Mouse (Mus musculus) layer of hippocampus, adult 2 months (tissue): Measurements from ENCODE around the gene Mapkap1. TPM values are rescaled to one million over a fixed set of nuclear protein-coding genes. Genes with fewer than 3 reads are reported as not detected.
A peak's percentile ranks its signal among the peaks of the same experiment; 100 is the strongest.
"Not testable (repeated sequence)": the region's sequence is repeated elsewhere in the genome, so short reads cannot be mapped to it uniquely, and the experiment has no call there.

Experiments
- DNase-seq, 2 experiments: peaks; one replicate each; pipeline ENCODE4 v3.0.0; 2022; ENCODE audit warnings: low spot score in 2 of 2
- H3K27ac ChIP-seq: fragments of 200-600 bp; 2 replicates; pipeline ENCODE4 v1.8.1; 2022
- H3K4me3 ChIP-seq: fragments of 200-600 bp; 2 replicates; pipeline ENCODE4 v1.8.1; 2022; ENCODE audit warnings: mild to moderate bottlenecking
- CTCF ChIP-seq: fragments of 200-600 bp; conservative IDR thresholded peaks from 2 replicates; pipeline ENCODE4 v1.8.1; 2022; ENCODE audit warnings: antibody characterized with exemption, mild to moderate bottlenecking, moderate library complexity
- total RNA-seq, 2 experiments: library from RNA; stranded (reverse); gene quantifications; 2 replicates each; pipeline ENCODE4 v1.2.3; 2021

Mapkap1 gene
- total RNA-seq, 2 experiments from 2014 or later = 67.8 to 70.3 TPM

GRCm38 (mm10) chr2:34399535-34399934, 7.0 kb upstream of the Mapkap1 start:
- no peak overlapping the region for H3K4me3 ChIP-seq
- H3K27ac ChIP-seq = no peak overlapping the region
- TF ChIP-seq CTCF = no peak
- DNase-seq = no peak

DNA sequence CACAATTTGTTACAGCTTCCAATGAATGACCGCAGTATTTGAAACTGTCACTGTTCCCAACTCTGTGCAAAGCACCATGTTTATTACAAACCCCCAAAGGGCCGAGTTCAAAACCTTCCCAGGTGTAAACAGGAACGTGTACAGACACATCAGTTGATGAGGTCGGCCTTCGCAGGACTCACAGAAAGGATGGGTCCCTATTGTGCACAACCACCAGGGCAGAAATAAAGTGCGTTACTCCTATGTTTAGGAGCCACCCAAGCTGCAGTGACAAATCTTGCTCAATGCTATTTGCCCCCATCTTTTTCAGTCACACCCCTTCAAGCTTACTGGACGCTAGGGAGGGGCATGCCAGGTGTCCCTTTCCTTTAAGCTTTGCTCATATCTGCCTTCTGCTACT, 1.0 kb downstream of the Mapkap1 start:
- Histone ChIP-seq H3K4me3 (peak overlapping the region; percentile 87), H3K27ac (no peak overlapping the region)
- no peak for TF ChIP-seq CTCF
- no peak for DNase-seq

- Histone ChIP-seq H3K27ac (no peak overlapping the region), H3K4me3 (no peak overlapping the region)
- no peak for DNase-seq
- TF ChIP-seq CTCF = no peak
Observed at GRCm38 (mm10) chr2:34408341-34408740, 1.8 kb downstream of the Mapkap1 start.

- TF ChIP-seq CTCF = no peak
- Histone ChIP-seq H3K4me3 (no peak overlapping the region), H3K27ac (no peak overlapping the region)
- no peak for DNase-seq
Observed at GRCm38 (mm10) chr2:34409741-34410340, 3.3 kb downstream of the Mapkap1 start.

- no peak for DNase-seq
- no peak for TF ChIP-seq CTCF
Observed at GRCm38 (mm10) chr2:34420256-34420655, 13.7 kb downstream of the Mapkap1 start.

DNA sequence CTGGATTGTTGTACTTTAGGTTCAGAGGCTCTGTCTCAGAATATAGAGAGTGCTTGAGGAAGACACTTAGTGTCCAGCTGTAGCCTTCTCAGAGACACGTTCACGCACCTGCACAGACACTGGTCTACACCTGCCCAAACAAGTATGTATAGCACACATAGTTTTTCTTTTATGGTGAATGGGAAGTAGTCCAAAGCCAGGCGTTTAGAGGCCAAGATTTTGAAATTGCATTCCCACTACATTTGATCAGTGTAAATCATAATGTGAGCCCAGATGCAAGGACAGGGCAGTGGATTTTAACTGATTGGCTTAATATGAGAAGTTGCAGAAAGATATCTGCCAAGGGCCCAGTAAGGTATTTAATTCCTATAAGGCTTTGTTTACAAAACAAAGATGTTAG, 17.6 kb downstream of the Mapkap1 start:
- TF ChIP-seq CTCF = no peak
- no peak overlapping the region for H3K27ac ChIP-seq
- no peak overlapping the region for H3K4me3 ChIP-seq
- no peak for DNase-seq

More at GRCm38 (mm10) chr2:34420256-34420655, 13.7 kb downstream of the Mapkap1 start:
- no peak overlapping the region for H3K27ac ChIP-seq
- H3K4me3 ChIP-seq = no peak overlapping the region

- no peak overlapping the region for H3K27ac ChIP-seq
- no peak overlapping the region for H3K4me3 ChIP-seq
- TF ChIP-seq CTCF = no peak
- no peak for DNase-seq
Observed at GRCm38 (mm10) chr2:34425573-34426223, 19.1 kb downstream of the Mapkap1 start.

- no peak for TF ChIP-seq CTCF
- Histone ChIP-seq H3K4me3 (no peak overlapping the region), H3K27ac (no peak overlapping the region)
- DNase-seq = no peak
Observed at GRCm38 (mm10) chr2:34430663-34431062, 24.1 kb downstream of the Mapkap1 start.

DNA sequence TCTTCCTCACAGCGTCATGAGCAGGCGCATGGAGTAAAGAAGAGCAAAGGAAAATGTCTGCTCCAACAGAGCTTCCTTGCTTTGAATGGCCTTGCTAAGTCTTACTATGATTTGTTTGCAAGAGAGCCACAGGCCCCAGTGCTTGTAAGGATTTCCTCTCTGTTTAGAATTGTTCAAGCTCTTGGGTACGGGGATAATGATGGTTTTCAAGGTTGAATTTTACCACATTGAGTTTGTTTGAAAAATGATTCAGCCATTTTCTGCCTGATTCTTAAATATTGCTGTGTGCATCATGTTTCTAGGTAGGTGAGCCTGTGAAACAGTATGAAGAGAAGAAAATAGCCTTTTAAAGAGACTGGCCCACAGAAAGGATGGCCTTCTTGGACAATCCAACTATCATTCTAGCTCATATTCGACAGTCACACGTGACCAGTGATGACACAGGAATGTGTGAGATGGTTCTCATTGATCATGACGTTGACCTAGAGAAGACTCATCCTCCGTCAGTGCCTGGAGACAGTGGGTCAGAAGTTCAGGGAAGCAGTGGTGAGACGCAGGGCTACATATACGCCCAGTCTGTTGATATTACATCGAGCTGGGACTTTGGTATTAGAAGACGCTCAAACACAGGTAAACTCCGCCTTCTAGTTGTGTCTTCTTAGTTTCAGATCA, 25.3 kb downstream of the Mapkap1 start:
- TF ChIP-seq CTCF = no peak
- no peak for DNase-seq
- H3K4me3 ChIP-seq = no peak overlapping the region
- H3K27ac ChIP-seq = no peak overlapping the region

DNA sequence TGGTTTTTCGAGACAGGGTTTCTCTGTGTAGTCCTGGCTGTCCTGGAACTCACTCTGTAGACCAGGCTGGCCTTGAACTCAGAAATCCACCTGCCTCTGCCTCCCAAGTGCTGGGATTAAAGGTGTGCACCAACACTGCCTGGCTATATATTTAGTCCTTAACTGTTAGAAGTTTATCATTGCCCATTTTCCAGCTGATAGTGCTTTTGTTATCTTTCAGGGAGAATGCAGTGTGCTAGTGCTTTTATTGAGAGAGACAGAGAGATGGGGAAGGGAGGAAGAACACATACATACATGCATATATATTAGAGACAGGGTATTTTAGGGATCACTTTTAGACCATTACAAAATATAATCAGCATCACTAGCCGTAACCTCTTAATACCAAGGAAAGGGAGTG, 26.3 kb downstream of the Mapkap1 start:
- not testable (repeated sequence) for H3K27ac ChIP-seq, DNase-seq, H3K4me3 ChIP-seq

- no peak for TF ChIP-seq CTCF
- no peak for DNase-seq
- no peak overlapping the region for H3K27ac ChIP-seq
- no peak overlapping the region for H3K4me3 ChIP-seq
Observed at GRCm38 (mm10) chr2:34436321-34436720, 29.8 kb downstream of the Mapkap1 start.

DNA sequence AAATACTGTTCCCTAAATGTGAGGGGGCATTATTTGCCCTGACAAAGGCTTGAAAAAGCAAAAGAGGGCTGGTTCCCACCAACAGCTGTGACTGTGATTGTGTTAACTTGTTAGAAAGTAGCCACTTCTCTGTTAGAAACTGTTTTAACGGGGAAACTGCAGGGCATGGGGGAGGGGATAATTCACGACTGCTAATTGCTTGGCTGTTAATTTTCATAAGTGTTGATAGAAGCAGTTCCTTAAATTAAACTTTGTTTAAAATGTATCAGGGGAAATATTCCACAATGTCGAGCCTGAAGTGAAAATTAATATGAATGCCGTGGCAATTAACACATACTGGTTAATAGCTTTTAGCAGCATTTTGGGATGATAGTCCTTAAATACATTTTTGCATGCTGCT, 42.2 kb downstream of the Mapkap1 start:
- H3K4me3 ChIP-seq = no peak overlapping the region
- H3K27ac ChIP-seq = no peak overlapping the region
- DNase-seq = no peak
- TF ChIP-seq CTCF = no peak

GRCm38 (mm10) chr2:34462490-34462889, 55.9 kb downstream of the Mapkap1 start:
- no peak for DNase-seq

More at GRCm38 (mm10) chr2:34462490-34462889, 55.9 kb downstream of the Mapkap1 start:
- no peak overlapping the region for H3K27ac ChIP-seq
- H3K4me3 ChIP-seq = no peak overlapping the region
- TF ChIP-seq CTCF = no peak
